Mouse (Mus musculus) bone marrow, adult 2 months (tissue): Measurements from ENCODE around the gene Spp2.

Source experiments
- CTCF ChIP-seq: fragments of 200-500 bp; IDR thresholded peaks from 2 replicates; pipeline ENCODE4 v1.5.1; 2011; ENCODE audit warnings: low read length, control low read depth; ENCODE audit not compliant: control insufficient read depth, insufficient read depth
- POLR2A ChIP-seq: fragments of 200-500 bp; IDR thresholded peaks from 2 replicates; pipeline ENCODE4 v1.6.1; 2011; ENCODE audit warnings: low read depth, mild to moderate bottlenecking, control low read depth, low read length, borderline replicate concordance; ENCODE audit not compliant: control insufficient read depth

- TF ChIP-seq POLR2A = no peak
- no peak for TF ChIP-seq CTCF
These were observed 59.7 kb downstream of the Spp2 start for GRCm38 (mm10) chr1:88466325-88467064.
